Mouse (Mus musculus): ENCODE results near the gene Gtsf1l. TPM values are rescaled to one million over a fixed set of nuclear protein-coding genes. Genes with fewer than 3 reads are reported as not detected.

The Gtsf1l gene
- polyA plus RNA-seq, 1 experiment from 2014 or later: not detected

DNA sequence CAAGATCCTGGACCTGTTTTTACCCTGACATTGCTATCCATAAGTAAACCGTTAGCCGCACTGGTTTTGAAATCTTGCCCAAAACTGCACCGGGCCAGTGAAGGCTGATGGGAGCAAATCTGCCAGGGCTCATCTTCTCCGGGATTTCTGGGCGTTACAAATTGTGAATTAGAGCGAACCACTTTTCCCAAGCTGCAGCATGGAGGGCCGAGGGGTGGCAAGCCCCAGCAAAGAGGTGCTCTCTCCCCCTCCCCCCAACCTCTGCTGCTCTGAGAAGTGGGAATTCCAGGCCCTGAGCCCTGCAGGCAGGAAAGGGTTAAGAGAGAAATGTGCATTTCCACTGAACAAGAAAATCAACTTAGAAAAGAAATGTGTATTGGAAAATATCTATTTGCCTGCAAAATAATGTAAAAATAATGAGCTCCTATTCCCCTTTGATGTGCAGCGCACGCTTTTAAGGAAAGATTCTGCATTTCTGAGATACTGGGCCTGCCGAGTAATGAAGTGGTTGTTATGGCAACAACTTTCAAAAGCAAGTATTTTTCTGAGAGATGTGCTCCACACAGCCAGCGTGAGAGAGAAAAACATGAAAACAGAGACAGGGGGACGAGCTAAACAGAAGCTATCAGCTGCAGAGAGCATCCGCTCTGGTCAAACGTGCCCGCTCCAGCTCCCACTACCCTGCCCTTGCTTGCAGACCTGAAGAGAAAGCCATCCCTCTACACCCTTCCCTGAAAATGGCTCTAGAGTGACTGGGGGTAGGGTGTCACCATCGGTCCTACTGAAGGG lies 24.0 kb upstream of the Gtsf1l start:
- Histone ChIP-seq H3K4me2 (ENCODE audit: low read length) (peak overlapping the region; percentile 49), H3K9me3 (replicated peaks; ENCODE audit: control insufficient read depth, low read length, poor library complexity, severe bottlenecking) (no peaks in the 10 kb centered on the region), H3K36me3 (ENCODE audit: control insufficient read depth, insufficient read depth, low read length) (no peaks in the 10 kb centered on the region), H3K4me3 (ENCODE audit: low read depth, low read length) (no peak overlapping the region), H3K4me1 (ENCODE audit: control insufficient read depth, insufficient read depth, low read length) (peaks cover 35% of the 10 kb centered on the region), H3K9ac (ENCODE audit: low read depth, low read length) (peak overlapping the region; percentile 52), H3K27me3 (ENCODE audit: control insufficient read depth, insufficient read depth, low read depth, low read length) (no peaks in the 10 kb centered on the region), H3K27ac (ENCODE audit: low read length) (peak overlapping the region; percentile 97)
- 8% methylated on average over 16 of the region's 16 CpGs for WGBS
- peak; percentile 84 for ATAC-seq

- Histone ChIP-seq H3K27ac (ENCODE audit: low read length) (peak overlapping the region; percentile 97), H3K4me3 (ENCODE audit: low read depth, low read length) (no peak overlapping the region), H3K36me3 (ENCODE audit: control insufficient read depth, insufficient read depth, low read length) (no peaks in the 10 kb centered on the region), H3K9me3 (replicated peaks; ENCODE audit: control insufficient read depth, low read length, poor library complexity, severe bottlenecking) (no peaks in the 10 kb centered on the region), H3K4me2 (ENCODE audit: low read length) (no peak overlapping the region), H3K27me3 (ENCODE audit: control insufficient read depth, insufficient read depth, low read depth, low read length) (no peaks in the 10 kb centered on the region), H3K4me1 (ENCODE audit: control insufficient read depth, insufficient read depth, low read length) (peaks cover 35% of the 10 kb centered on the region), H3K9ac (ENCODE audit: low read depth, low read length) (no peak overlapping the region)
- ATAC-seq: no peak
- WGBS: 100% methylated on average over 1 of the region's 1 CpGs
These were observed 23.1 kb upstream of the Gtsf1l start for GRCm38 (mm10) chr2:163110706-163111105.

DNA sequence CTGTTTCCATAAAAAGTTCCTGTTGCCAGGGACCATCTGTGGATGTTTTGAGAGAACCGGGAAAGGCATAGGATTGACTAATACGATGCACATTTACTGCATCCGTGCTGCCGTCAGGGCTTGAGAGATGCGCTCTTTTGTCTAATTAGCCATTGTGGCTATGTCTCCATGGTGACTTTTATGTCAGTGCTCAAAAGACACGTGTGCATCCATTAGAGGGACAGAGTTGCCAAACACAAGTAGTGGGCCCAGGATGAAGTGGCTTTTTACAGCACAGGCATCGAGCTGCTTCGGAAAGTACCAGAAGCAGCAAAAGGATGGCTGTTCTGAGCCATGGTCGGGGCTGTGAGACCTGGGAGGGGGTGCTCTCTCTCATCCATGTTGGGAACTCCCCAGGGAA lies 20.7 kb upstream of the Gtsf1l start:
- 29% methylated on average over 9 of the region's 9 CpGs for WGBS

DNA sequence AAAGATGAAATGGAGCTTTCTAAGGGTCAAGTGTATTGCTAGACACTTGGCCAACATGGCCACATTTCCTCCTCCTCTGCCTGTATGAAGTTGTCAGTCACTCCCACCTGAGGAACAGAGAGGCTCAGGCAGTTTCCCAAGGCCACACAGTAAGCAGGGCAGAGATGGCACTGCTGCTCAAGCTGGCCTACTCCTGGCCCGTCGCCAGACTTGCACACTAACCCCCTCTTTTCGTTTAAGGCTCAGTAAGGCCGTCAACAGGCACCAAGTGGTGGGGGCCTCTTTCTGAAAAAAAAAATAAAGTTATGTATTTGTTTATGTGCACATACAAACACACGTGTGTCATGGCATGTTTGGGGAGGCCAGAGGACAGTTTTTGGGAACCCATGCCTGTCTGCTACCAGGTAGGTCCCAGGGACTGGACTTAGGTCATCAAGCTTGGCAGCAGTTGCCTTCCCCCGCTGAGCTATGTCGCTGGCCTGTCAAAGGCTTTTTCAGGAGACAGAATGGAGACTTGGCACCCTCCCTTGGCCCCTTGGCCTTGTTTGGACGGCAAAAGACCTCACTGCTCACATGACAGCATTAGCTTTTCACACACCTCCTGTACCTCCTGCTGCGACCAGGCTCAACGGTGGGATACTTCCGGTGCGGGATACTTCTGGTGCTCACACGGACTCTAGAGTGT lies 16.6 kb upstream of the Gtsf1l start:
- no peak overlapping the region for H3K4me3 ChIP-seq (ENCODE audit: low read depth, low read length)
- H3K27me3 ChIP-seq (ENCODE audit: control insufficient read depth, insufficient read depth, low read depth, low read length): no peaks in the 10 kb centered on the region
- 66% methylated on average over 13 of the region's 13 CpGs for WGBS
- H3K9ac ChIP-seq (ENCODE audit: low read depth, low read length): no peak overlapping the region
- ATAC-seq: no peak
- H3K4me1 ChIP-seq (ENCODE audit: control insufficient read depth, insufficient read depth, low read length): peaks cover 15% of the 10 kb centered on the region
- H3K27ac ChIP-seq (ENCODE audit: low read length): no peak overlapping the region
- no peaks in the 10 kb centered on the region for H3K36me3 ChIP-seq (ENCODE audit: control insufficient read depth, insufficient read depth, low read length)
- H3K9me3 ChIP-seq (replicated peaks; ENCODE audit: control insufficient read depth, low read length, poor library complexity, severe bottlenecking): no peaks in the 10 kb centered on the region
- H3K4me2 ChIP-seq (ENCODE audit: low read length): no peak overlapping the region

More for the DNA sequence above, 20.7 kb upstream of the Gtsf1l start:
- Histone ChIP-seq H3K27me3 (ENCODE audit: control insufficient read depth, insufficient read depth, low read depth, low read length) (no peaks in the 10 kb centered on the region), H3K36me3 (ENCODE audit: control insufficient read depth, insufficient read depth, low read length) (no peaks in the 10 kb centered on the region), H3K9ac (ENCODE audit: low read depth, low read length) (no peak overlapping the region), H3K4me1 (ENCODE audit: control insufficient read depth, insufficient read depth, low read length) (peaks cover 35% of the 10 kb centered on the region), H3K4me2 (ENCODE audit: low read length) (no peak overlapping the region), H3K27ac (ENCODE audit: low read length) (no peak overlapping the region), H3K9me3 (replicated peaks; ENCODE audit: control insufficient read depth, low read length, poor library complexity, severe bottlenecking) (no peaks in the 10 kb centered on the region), H3K4me3 (ENCODE audit: low read depth, low read length) (no peak overlapping the region)
- no peak for ATAC-seq

DNA sequence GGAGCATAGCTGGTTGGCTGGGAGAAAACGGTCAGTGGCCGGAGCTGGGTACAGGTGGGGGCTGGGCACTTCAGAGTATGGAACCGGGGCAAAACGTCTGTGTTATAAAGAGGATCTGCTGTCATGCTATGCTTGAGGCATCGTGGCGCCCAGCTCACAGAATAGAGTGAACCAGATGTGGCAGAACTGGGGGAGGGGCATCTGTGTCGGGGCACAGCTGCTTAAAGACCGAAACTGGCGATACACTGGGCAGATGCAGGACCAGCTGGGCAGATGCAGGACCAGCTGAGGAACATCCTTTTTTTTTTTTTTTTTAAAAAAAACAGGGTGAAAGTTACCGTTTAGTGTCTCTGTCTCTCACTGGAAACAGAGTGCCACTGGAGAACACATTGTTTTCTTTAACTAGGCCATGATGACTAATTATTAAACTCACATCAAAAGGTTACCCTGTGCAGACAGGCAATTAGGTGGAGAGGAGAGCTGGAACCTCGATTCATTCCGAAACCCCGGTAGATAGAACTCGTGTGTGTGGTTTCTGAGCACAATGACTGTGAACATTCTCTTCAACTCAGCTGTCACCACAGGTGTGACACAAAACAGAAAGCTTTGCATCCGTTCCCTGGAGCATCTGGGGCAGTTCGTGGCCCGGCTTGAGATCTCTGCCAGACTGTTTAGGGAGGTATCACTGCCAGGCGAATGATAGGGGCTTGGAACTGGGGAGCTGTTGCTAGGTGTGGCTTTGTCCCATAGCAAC lies 15.4 kb upstream of the Gtsf1l start:
- Histone ChIP-seq H3K27me3 (ENCODE audit: control insufficient read depth, insufficient read depth, low read depth, low read length) (no peaks in the 10 kb centered on the region), H3K4me1 (ENCODE audit: control insufficient read depth, insufficient read depth, low read length) (peaks cover 10% of the 10 kb centered on the region), H3K9ac (ENCODE audit: low read depth, low read length) (no peak overlapping the region), H3K27ac (ENCODE audit: low read length) (no peak overlapping the region), H3K36me3 (ENCODE audit: control insufficient read depth, insufficient read depth, low read length) (no peaks in the 10 kb centered on the region), H3K4me3 (ENCODE audit: low read depth, low read length) (no peak overlapping the region), H3K4me2 (ENCODE audit: low read length) (no peak overlapping the region), H3K9me3 (replicated peaks; ENCODE audit: control insufficient read depth, low read length, poor library complexity, severe bottlenecking) (no peaks in the 10 kb centered on the region)
- WGBS: 59% methylated on average over 18 of the region's 18 CpGs
- ATAC-seq: no peak

GRCm38 (mm10) chr2:163102216-163102615 lies 14.6 kb upstream of the Gtsf1l start:
- peak; percentile 31; the same call in 1 of the 2 replicates for ATAC-seq
- no peak overlapping the region for H3K27ac ChIP-seq (ENCODE audit: low read length)
- no peak overlapping the region for H3K4me3 ChIP-seq (ENCODE audit: low read depth, low read length)
- no peaks in the 10 kb centered on the region for H3K9me3 ChIP-seq (replicated peaks; ENCODE audit: control insufficient read depth, low read length, poor library complexity, severe bottlenecking)
- WGBS: 46% methylated on average over 7 of the region's 7 CpGs
- H3K4me1 ChIP-seq (ENCODE audit: control insufficient read depth, insufficient read depth, low read length): peaks cover 10% of the 10 kb centered on the region
- no peak overlapping the region for H3K4me2 ChIP-seq (ENCODE audit: low read length)
- no peak overlapping the region for H3K9ac ChIP-seq (ENCODE audit: low read depth, low read length)
- no peaks in the 10 kb centered on the region for H3K27me3 ChIP-seq (ENCODE audit: control insufficient read depth, insufficient read depth, low read depth, low read length)
- H3K36me3 ChIP-seq (ENCODE audit: control insufficient read depth, insufficient read depth, low read length): no peaks in the 10 kb centered on the region

- WGBS: 3% methylated on average over 10 of the region's 10 CpGs
These were observed 14.1 kb upstream of the Gtsf1l start for GRCm38 (mm10) chr2:163101646-163102203.

GRCm38 (mm10) chr2:163100551-163100950 lies 12.9 kb upstream of the Gtsf1l start:
- H3K27ac ChIP-seq (ENCODE audit: low read length): no peak overlapping the region
- no peak overlapping the region for H3K9ac ChIP-seq (ENCODE audit: low read depth, low read length)
- H3K27me3 ChIP-seq (ENCODE audit: control insufficient read depth, insufficient read depth, low read depth, low read length): no peaks in the 10 kb centered on the region
- no peak overlapping the region for H3K4me3 ChIP-seq (ENCODE audit: low read depth, low read length)
- 81% methylated on average over 5 of the region's 5 CpGs for WGBS
- H3K9me3 ChIP-seq (replicated peaks; ENCODE audit: control insufficient read depth, low read length, poor library complexity, severe bottlenecking): no peaks in the 10 kb centered on the region
- no peaks in the 10 kb centered on the region for H3K36me3 ChIP-seq (ENCODE audit: control insufficient read depth, insufficient read depth, low read length)
- no peak overlapping the region for H3K4me2 ChIP-seq (ENCODE audit: low read length)
- no peak for ATAC-seq
- H3K4me1 ChIP-seq (ENCODE audit: control insufficient read depth, insufficient read depth, low read length): peaks cover 10% of the 10 kb centered on the region

More at GRCm38 (mm10) chr2:163101646-163102203, 14.1 kb upstream of the Gtsf1l start:
- Histone ChIP-seq H3K27ac (ENCODE audit: low read length) (no peak overlapping the region), H3K4me1 (ENCODE audit: control insufficient read depth, insufficient read depth, low read length) (peaks cover 10% of the 10 kb centered on the region), H3K9me3 (replicated peaks; ENCODE audit: control insufficient read depth, low read length, poor library complexity, severe bottlenecking) (no peaks in the 10 kb centered on the region), H3K9ac (ENCODE audit: low read depth, low read length) (no peak overlapping the region), H3K27me3 (ENCODE audit: control insufficient read depth, insufficient read depth, low read depth, low read length) (no peaks in the 10 kb centered on the region), H3K4me2 (ENCODE audit: low read length) (no peak overlapping the region), H3K4me3 (ENCODE audit: low read depth, low read length) (no peak overlapping the region), H3K36me3 (ENCODE audit: control insufficient read depth, insufficient read depth, low read length) (no peaks in the 10 kb centered on the region)
- ATAC-seq: 0 out of 2 replicates have a peak, but pooled peaks have one; percentile 19

Data from midbrain, embryonic 16.5 days (tissue).